Mouse (Mus musculus) heart, adult 2 months (tissue): ENCODE measurements around the gene Palm2. TPM values are rescaled to one million over a fixed set of nuclear protein-coding genes. Genes with fewer than 3 reads are reported as not detected.

Experiments used
- DNase-seq, 2 experiments: peaks; one replicate each; pipeline ENCODE4 v3.0.0; 2021
- H3K27ac ChIP-seq: fragments of 200-600 bp; 2 replicates; pipeline ENCODE4 v1.8.1; 2022
- H3K27me3 ChIP-seq: fragments of 200-500 bp; 2 replicates; pipeline ENCODE4 v1.6.1; 2012; ENCODE audit warnings: mild to moderate bottlenecking, low read length, inconsistent platforms, mixed read lengths; ENCODE audit not compliant: control insufficient read depth, insufficient read depth
- H3K36me3 ChIP-seq: fragments of 200-500 bp; 2 replicates; pipeline ENCODE4 v1.6.1; 2012; ENCODE audit warnings: low read length, inconsistent platforms; ENCODE audit not compliant: control insufficient read depth, insufficient read depth
- H3K4me1 ChIP-seq: fragments of 200-500 bp; 2 replicates; pipeline ENCODE4 v1.6.1; 2011; ENCODE audit warnings: low read length; ENCODE audit not compliant: control insufficient read depth, insufficient read depth
- H3K4me3 ChIP-seq: fragments of 200-600 bp; 2 replicates; pipeline ENCODE4 v1.8.1; 2022
- H3K79me2 ChIP-seq: fragments of 200-500 bp; replicated peaks from 2 replicates; pipeline ENCODE4 v1.6.1; 2012; ENCODE audit warnings: mild to moderate bottlenecking, inconsistent platforms, low read length, moderate library complexity, mixed read lengths; ENCODE audit not compliant: control insufficient read depth, insufficient read depth
- H3K9ac ChIP-seq: fragments of 200-500 bp; 2 replicates; pipeline ENCODE4 v1.6.1; 2012; ENCODE audit warnings: low read depth, mild to moderate bottlenecking, control low read depth, inconsistent platforms, low read length, mixed read lengths
- CTCF ChIP-seq: fragments of 200-600 bp; IDR thresholded peaks from 2 replicates; pipeline ENCODE4 v1.8.1; 2022; ENCODE audit warnings: antibody characterized with exemption, mild to moderate bottlenecking, moderate library complexity
- EP300 ChIP-seq: fragments of 200-500 bp; IDR thresholded peaks from 2 replicates; pipeline ENCODE4 v1.6.1; 2011; ENCODE audit warnings: low read depth, low read length, control low read depth; ENCODE audit not compliant: insufficient read depth
- POLR2A ChIP-seq: fragments of 200-500 bp; IDR thresholded peaks from 2 replicates; pipeline ENCODE4 v1.6.1; 2011; ENCODE audit warnings: mild to moderate bottlenecking, low read depth, low read length, control low read depth; ENCODE audit not compliant: insufficient read depth
- WGBS: fragments of 180-500 bp; shearing (Covaris S2); methylation state at CpG from one replicate; pipeline ENCODE4 v1.1.7; 2018; 5-methylcytosine and 5-hydroxymethylcytosine counted together
- intact Hi-C: fragments of 180-260 bp; cut with DNase I; formaldehyde crosslinking; loops from one replicate; pipeline ENCODE4 v1.15.1; 2025
- polyA plus RNA-seq: library from polyadenylated mRNA; depleted of rRNA; stranded (reverse); fragments of >200 nt; gene quantifications from 2 replicates; pipeline ENCODE4 v1.2.3, GENCODE M21; 2012
- total RNA-seq, 2 experiments: library from RNA; stranded (reverse); gene quantifications; 2 replicates each; pipeline ENCODE4 v1.2.3; 2021

The Palm2 gene
- total and polyA plus RNA-seq, 3 experiments: 0.33 to 13.2 (median 9.9) TPM

- no peak for DNase-seq
Measured at GRCm38 (mm10) chr4:57738856-57739552, 305.0 kb downstream of the Palm2 start.

GRCm38 (mm10) chr4:57743325-57743929 is 309.4 kb downstream of the Palm2 start:
- H3K79me2 ChIP-seq: no peaks in the 10 kb centered on the region; the same call in 1 of the 2 replicates
- H3K27me3 ChIP-seq: no peaks in the 10 kb centered on the region
- no peak for DNase-seq
- TF ChIP-seq CTCF (no peak), EP300 (no peak), POLR2A (no peak)
- no peak overlapping the region for H3K4me3 ChIP-seq
- H3K36me3 ChIP-seq: no peaks in the 10 kb centered on the region
- no peaks in the 10 kb centered on the region; the same call in 1 of the 2 replicates for H3K4me1 ChIP-seq
- no peak overlapping the region for H3K9ac ChIP-seq
- no peak overlapping the region for H3K27ac ChIP-seq
- intact Hi-C loops: no loop called here
- 44% methylated on average over 11 of the region's 11 CpGs for WGBS

More at GRCm38 (mm10) chr4:57738856-57739552, 305.0 kb downstream of the Palm2 start:
- TF ChIP-seq CTCF (no peak), POLR2A (no peak), EP300 (no peak)
- no peak overlapping the region for H3K9ac ChIP-seq
- intact Hi-C loops: no loop called here
- no peaks in the 10 kb centered on the region for H3K36me3 ChIP-seq
- no peak overlapping the region for H3K27ac ChIP-seq
- no peaks in the 10 kb centered on the region; the same call in 1 of the 2 replicates for H3K27me3 ChIP-seq
- no peaks in the 10 kb centered on the region; the same call in 1 of the 2 replicates for H3K4me1 ChIP-seq
- H3K4me3 ChIP-seq: no peak overlapping the region
- no peaks in the 10 kb centered on the region; the same call in 1 of the 2 replicates for H3K79me2 ChIP-seq
- WGBS: 74% methylated on average over 8 of the region's 8 CpGs

- Histone ChIP-seq H3K27ac (no peak overlapping the region), H3K27me3 (no peaks in the 10 kb centered on the region), H3K79me2 (no peaks in the 10 kb centered on the region; the same call in 1 of the 2 replicates), H3K4me1 (peaks cover 8% of the 10 kb centered on the region), H3K9ac (no peak overlapping the region), H3K4me3 (no peak overlapping the region), H3K36me3 (no peaks in the 10 kb centered on the region)
- intact Hi-C loops: no loop called here
- 52% methylated on average over 4 of the region's 4 CpGs for WGBS
- DNase-seq: peak in 1 of 2 experiments; percentile 32
- TF ChIP-seq EP300 (no peak), POLR2A (no peak), CTCF (no peak)
Measured at GRCm38 (mm10) chr4:57750651-57751050, 316.6 kb downstream of the Palm2 start.

DNA sequence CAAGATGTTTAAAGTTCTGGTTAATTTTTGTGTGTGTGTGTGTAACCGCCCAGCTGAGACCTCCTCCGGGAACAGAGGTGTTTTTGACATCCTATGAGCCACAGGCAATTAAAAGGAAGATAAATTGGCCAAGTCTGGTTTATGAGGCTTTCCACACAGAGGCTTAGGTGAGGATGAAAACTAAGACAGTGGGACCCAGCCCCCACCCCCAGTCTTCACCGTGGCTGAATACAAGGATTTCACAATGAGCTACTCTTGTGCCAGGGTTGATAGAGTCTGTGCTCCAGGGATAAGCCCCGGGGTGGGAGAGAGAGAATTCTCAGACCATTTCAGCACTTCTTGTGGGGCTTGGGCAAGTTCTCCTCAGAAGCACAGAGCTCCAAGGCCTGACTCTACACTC is 317.0 kb downstream of the Palm2 start:
- Histone ChIP-seq H3K36me3 (no peaks in the 10 kb centered on the region), H3K79me2 (no peaks in the 10 kb centered on the region; the same call in 1 of the 2 replicates), H3K4me1 (peaks cover 8% of the 10 kb centered on the region), H3K4me3 (no peak overlapping the region), H3K27me3 (no peaks in the 10 kb centered on the region), H3K27ac (no peak overlapping the region), H3K9ac (no peak overlapping the region)
- TF ChIP-seq EP300 (no peak), POLR2A (no peak), CTCF (no peak)
- DNase-seq: no peak
- intact Hi-C loops: no loop called here
- 42% methylated on average over 4 of the region's 4 CpGs for WGBS

GRCm38 (mm10) chr4:57751566-57751965 is 317.5 kb downstream of the Palm2 start:
- no peak for DNase-seq
- Histone ChIP-seq H3K27ac (no peak overlapping the region), H3K79me2 (no peaks in the 10 kb centered on the region; the same call in 1 of the 2 replicates), H3K4me3 (no peak overlapping the region), H3K9ac (no peak overlapping the region), H3K27me3 (no peaks in the 10 kb centered on the region), H3K36me3 (no peaks in the 10 kb centered on the region), H3K4me1 (peaks cover 9% of the 10 kb centered on the region)
- TF ChIP-seq CTCF (no peak), POLR2A (no peak), EP300 (no peak)
- intact Hi-C loops: no loop called here
- WGBS: 95% methylated on average over 11 of the region's 11 CpGs

GRCm38 (mm10) chr4:57755085-57755484 is 321.0 kb downstream of the Palm2 start:
- Histone ChIP-seq H3K36me3 (no peaks in the 10 kb centered on the region), H3K27me3 (no peaks in the 10 kb centered on the region), H3K9ac (no peak overlapping the region), H3K4me1 (peaks cover 13% of the 10 kb centered on the region), H3K79me2 (no peaks in the 10 kb centered on the region), H3K4me3 (no peak overlapping the region), H3K27ac (peak overlapping the region; percentile 68)
- no peak for DNase-seq
- TF ChIP-seq CTCF (no peak), EP300 (no peak), POLR2A (no peak)
- WGBS: 65% methylated on average over 11 of the region's 11 CpGs
- intact Hi-C loops: no loop called here
